Mouse (Mus musculus) erythroblast, embryonic 14.5 days (primary cell): ENCODE results near the gene Erich3. TPM values are rescaled to one million over a fixed set of nuclear protein-coding genes. Genes with fewer than 3 reads are reported as not detected.

Source experiments
- H3K27me3 ChIP-seq: 2 replicates; pipeline ENCODE4 v1.6.1; 2012; ENCODE audit warnings: inconsistent platforms; ENCODE audit not compliant: control insufficient read depth
- H3K36me3 ChIP-seq: 2 replicates; pipeline ENCODE4 v1.6.1; 2012; ENCODE audit warnings: mild to moderate bottlenecking, inconsistent platforms; ENCODE audit not compliant: control insufficient read depth
- H3K4me1 ChIP-seq: 2 replicates; pipeline ENCODE4 v1.6.1; 2012; ENCODE audit warnings: inconsistent platforms; ENCODE audit not compliant: control insufficient read depth
- H3K4me3 ChIP-seq: replicated peaks from 2 replicates; pipeline ENCODE3; 2012; ENCODE audit warnings: moderate library complexity, mild to moderate bottlenecking, inconsistent platforms
- H3K9me3 ChIP-seq: 2 replicates; pipeline ENCODE4 v1.6.1; 2012; ENCODE audit warnings: low read length, inconsistent platforms, mixed read lengths; ENCODE audit not compliant: control insufficient read depth
- GATA1 ChIP-seq: IDR thresholded peaks from 2 replicates; pipeline ENCODE4 v1.6.1; 2012; ENCODE audit warnings: low read length, inconsistent platforms, mixed read lengths
- TAL1 ChIP-seq: IDR thresholded peaks from 3 replicates; pipeline ENCODE4 v1.6.1; 2012; ENCODE audit warnings: low read length, inconsistent platforms, mixed read lengths
- polyA plus RNA-seq: library from polyadenylated mRNA; stranded (reverse); fragments of >175 nt; gene quantifications from 2 replicates; pipeline ENCODE4 v1.2.3, GENCODE M21; 2012

Gene Erich3
- polyA plus RNA-seq, 1 experiment: not detected

GRCm38 (mm10) chr3:154649411-154650285 is 14.0 kb upstream of the Erich3 start:
- Histone ChIP-seq H3K4me3 (no peak overlapping the region), H3K36me3 (no peaks in the 10 kb centered on the region), H3K4me1 (no peaks in the 10 kb centered on the region), H3K27me3 (no peaks in the 10 kb centered on the region), H3K9me3 (no peaks in the 10 kb centered on the region)
- TF ChIP-seq GATA1 (no peak), TAL1 (no peak)

GRCm38 (mm10) chr3:154651192-154651821 is 12.4 kb upstream of the Erich3 start:
- H3K4me1 ChIP-seq: no peaks in the 10 kb centered on the region
- no peak overlapping the region for H3K4me3 ChIP-seq
- H3K36me3 ChIP-seq: no peaks in the 10 kb centered on the region
- no peaks in the 10 kb centered on the region for H3K27me3 ChIP-seq
- TF ChIP-seq GATA1 (no peak), TAL1 (no peak)
- no peaks in the 10 kb centered on the region for H3K9me3 ChIP-seq

GRCm38 (mm10) chr3:154652581-154653420 is 10.9 kb upstream of the Erich3 start:
- Histone ChIP-seq H3K9me3 (peaks cover 4% of the 10 kb centered on the region), H3K36me3 (no peaks in the 10 kb centered on the region), H3K4me3 (no peak overlapping the region), H3K4me1 (no peaks in the 10 kb centered on the region), H3K27me3 (no peaks in the 10 kb centered on the region)
- TF ChIP-seq GATA1 (no peak), TAL1 (no peak)

- peaks cover 6% of the 10 kb centered on the region for H3K9me3 ChIP-seq
- TF ChIP-seq GATA1 (no peak), TAL1 (no peak)
- no peak overlapping the region for H3K4me3 ChIP-seq
- H3K36me3 ChIP-seq: no peaks in the 10 kb centered on the region
- no peaks in the 10 kb centered on the region for H3K4me1 ChIP-seq
- H3K27me3 ChIP-seq: no peaks in the 10 kb centered on the region
Observed at GRCm38 (mm10) chr3:154653454-154653853, 10.2 kb upstream of the Erich3 start.

GRCm38 (mm10) chr3:154654284-154654683 is 9.4 kb upstream of the Erich3 start:
- TF ChIP-seq TAL1: no peak
- TF ChIP-seq GATA1: no peak
- H3K36me3 ChIP-seq: no peaks in the 10 kb centered on the region
- H3K9me3 ChIP-seq: peaks cover 6% of the 10 kb centered on the region
- no peaks in the 10 kb centered on the region for H3K27me3 ChIP-seq
- H3K4me1 ChIP-seq: no peaks in the 10 kb centered on the region
- no peak overlapping the region for H3K4me3 ChIP-seq

- Histone ChIP-seq H3K36me3 (no peaks in the 10 kb centered on the region), H3K4me1 (no peaks in the 10 kb centered on the region), H3K27me3 (no peaks in the 10 kb centered on the region), H3K9me3 (peaks cover 6% of the 10 kb centered on the region), H3K4me3 (no peak overlapping the region)
- no peak for TF ChIP-seq GATA1
- no peak for TF ChIP-seq TAL1
Observed at GRCm38 (mm10) chr3:154654901-154655300, 8.8 kb upstream of the Erich3 start.

GRCm38 (mm10) chr3:154655711-154656110 is 7.9 kb upstream of the Erich3 start:
- TF ChIP-seq GATA1 (no peak), TAL1 (no peak)
- no peaks in the 10 kb centered on the region for H3K36me3 ChIP-seq
- peaks cover 9% of the 10 kb centered on the region for H3K9me3 ChIP-seq
- no peak overlapping the region for H3K4me3 ChIP-seq
- H3K27me3 ChIP-seq: no peaks in the 10 kb centered on the region
- H3K4me1 ChIP-seq: no peaks in the 10 kb centered on the region

- Histone ChIP-seq H3K4me3 (no peak overlapping the region), H3K9me3 (peaks cover 10% of the 10 kb centered on the region; the same call in 1 of the 2 replicates)
- TF ChIP-seq GATA1 (no peak), TAL1 (no peak)
Observed at GRCm38 (mm10) chr3:154663976-154664581, 420 bp downstream of the Erich3 start.

GRCm38 (mm10) chr3:154664636-154665035 is 977 bp downstream of the Erich3 start:
- H3K4me3 ChIP-seq: no peak overlapping the region
- no peak for TF ChIP-seq TAL1
- no peak for TF ChIP-seq GATA1
- H3K4me1 ChIP-seq: no peaks in the 10 kb centered on the region
- peaks cover 10% of the 10 kb centered on the region; the same call in 1 of the 2 replicates for H3K9me3 ChIP-seq
- no peaks in the 10 kb centered on the region for H3K36me3 ChIP-seq
- peaks cover 31% of the 10 kb centered on the region for H3K27me3 ChIP-seq

More at GRCm38 (mm10) chr3:154663976-154664581, 420 bp downstream of the Erich3 start:
- Histone ChIP-seq H3K36me3 (no peaks in the 10 kb centered on the region), H3K4me1 (no peaks in the 10 kb centered on the region), H3K27me3 (peaks cover 31% of the 10 kb centered on the region)
